Mouse (Mus musculus) cortical plate, adult 2 months (tissue): ENCODE results near the gene Casp7.

Source experiments
- CTCF ChIP-seq: fragments of 200-500 bp; IDR thresholded peaks from 2 replicates; pipeline ENCODE4 v1.5.1; 2011; ENCODE audit warnings: mild to moderate bottlenecking, control low read depth, low read length; ENCODE audit not compliant: insufficient read depth; ENCODE audit errors: extremely low read depth
- POLR2A ChIP-seq: fragments of 200-500 bp; IDR thresholded peaks from 2 replicates; pipeline ENCODE4 v1.6.1; 2011; ENCODE audit warnings: mild to moderate bottlenecking, low read length, control low read depth; ENCODE audit not compliant: insufficient read depth; ENCODE audit errors: extremely low read depth

DNA sequence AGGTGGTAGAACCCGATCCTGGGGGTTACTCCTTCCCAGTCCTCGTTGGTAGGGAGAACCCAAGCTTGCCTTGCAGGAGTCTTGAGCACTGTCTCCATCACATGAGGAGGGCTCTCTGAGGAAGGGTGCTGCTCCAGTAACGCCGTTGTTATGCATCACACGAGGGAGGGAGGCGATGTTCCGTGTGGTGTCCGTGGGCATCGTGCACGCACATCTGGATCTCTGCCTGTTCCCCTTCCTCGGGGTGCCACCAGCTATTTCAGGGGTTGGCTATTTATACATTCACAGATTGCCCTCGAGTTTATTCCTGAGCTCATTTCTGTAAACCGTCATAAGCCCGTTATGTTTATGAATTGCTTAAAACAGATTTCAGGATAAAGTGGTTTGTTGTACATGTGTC is 46.5 kb downstream of the Casp7 start:
- TF ChIP-seq CTCF = no peak
- TF ChIP-seq POLR2A = no peak
